Mouse (Mus musculus): ENCODE results near the gene Zpbp.

DNA sequence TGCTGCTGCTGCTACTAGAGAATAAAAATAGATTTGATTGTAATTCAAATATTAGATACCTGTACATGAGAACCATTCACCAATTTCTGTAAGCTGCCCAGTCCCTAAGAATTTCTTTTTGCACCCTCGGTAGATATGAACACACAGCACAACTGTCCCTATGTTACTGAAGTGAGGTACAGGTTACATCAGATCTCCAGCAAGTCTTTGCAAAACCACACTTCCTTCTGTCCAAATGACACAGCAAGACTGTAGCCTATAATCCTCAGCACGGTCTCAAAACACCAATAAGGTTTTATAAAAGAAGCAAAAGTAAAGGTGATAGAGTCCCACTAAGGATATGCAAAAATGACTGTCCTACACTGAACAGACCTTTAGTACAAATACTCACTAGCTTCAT is 44.9 kb downstream of the Zpbp start:
- TF ChIP-seq EP300 (IDR thresholded peaks at IDR 0.05; ENCODE audit: low read depth): no peak
- TF ChIP-seq CTCF (IDR thresholded peaks at IDR 0.05; ENCODE audit: low read depth): no peak

Data from liver, postnatal 0 days (tissue).